Mouse (Mus musculus): ENCODE results near the gene Syngap1. TPM values are rescaled to one million over a fixed set of nuclear protein-coding genes. Genes with fewer than 3 reads are reported as not detected.

Gene Syngap1
- polyA plus RNA-seq, 1 experiment = 7.6 TPM

DNA sequence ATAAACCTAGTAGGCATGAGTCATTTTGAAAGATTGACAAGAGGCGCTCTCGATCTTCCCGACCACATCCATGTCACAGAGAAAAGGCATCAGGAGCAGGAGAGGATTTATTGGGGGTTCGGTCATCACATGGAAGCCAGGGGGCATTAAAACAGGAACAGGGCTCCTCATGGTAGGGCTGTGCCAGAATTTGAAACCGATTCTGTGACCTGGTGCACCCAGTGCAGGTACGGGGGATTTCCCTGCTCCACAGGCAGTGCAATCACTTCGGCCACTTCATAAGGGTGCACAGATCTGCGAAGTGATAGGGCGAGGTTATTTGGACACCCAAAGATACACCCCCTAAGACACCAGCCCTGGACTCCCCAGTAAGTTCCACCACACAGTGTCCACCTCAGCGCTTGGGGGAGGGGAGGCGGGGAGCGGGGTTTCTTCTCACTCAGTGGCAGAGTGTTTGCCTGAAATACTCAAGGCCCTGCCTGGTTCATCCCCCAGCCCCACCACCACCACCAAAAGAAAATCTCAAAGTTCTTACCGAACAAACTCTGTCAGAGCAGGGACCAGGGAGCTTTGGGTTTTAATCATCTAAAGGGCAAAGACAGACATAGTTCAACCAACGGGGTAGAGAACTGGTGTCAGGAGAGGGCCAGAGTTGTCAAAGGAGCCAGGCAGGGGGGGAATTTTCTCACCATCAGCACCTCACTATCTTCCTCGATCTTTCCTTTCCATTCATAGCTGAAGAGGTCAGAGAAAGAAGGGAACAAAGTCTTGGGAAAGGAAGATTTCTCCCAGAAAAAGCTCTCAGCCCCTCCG is 3.0 kb upstream of the Syngap1 start:
- Histone ChIP-seq H3K4me3 (ENCODE audit: control insufficient read depth, insufficient read depth, low read length) (peak overlapping the region; percentile 59), H3K4me1 (replicated peaks; ENCODE audit: control insufficient read depth, insufficient read depth, low read length) (peaks cover 39% of the 10 kb centered on the region), H3K27me3 (ENCODE audit: control insufficient read depth, insufficient read depth, low read length) (no peaks in the 10 kb centered on the region), H3K36me3 (ENCODE audit: control insufficient read depth, insufficient read depth, low read length) (no peaks in the 10 kb centered on the region; the same call in 1 of the 2 replicates), H3K27ac (ENCODE audit: control insufficient read depth, insufficient read depth, low read length) (peak overlapping the region; percentile 78)
- WGBS = 63% methylated on average over 16 of the region's 16 CpGs
- TF ChIP-seq POLR2A (IDR thresholded peaks at IDR 0.05; ENCODE audit: control insufficient read depth, extremely low read depth, insufficient read depth, low read length, poor library complexity) (no peak), CTCF (IDR thresholded peaks at IDR 0.05; ENCODE audit: borderline replicate concordance, control insufficient read depth, extremely low read depth, insufficient read depth, low read length, poor library complexity) (no peak)
- no peak for DNase-seq

DNA sequence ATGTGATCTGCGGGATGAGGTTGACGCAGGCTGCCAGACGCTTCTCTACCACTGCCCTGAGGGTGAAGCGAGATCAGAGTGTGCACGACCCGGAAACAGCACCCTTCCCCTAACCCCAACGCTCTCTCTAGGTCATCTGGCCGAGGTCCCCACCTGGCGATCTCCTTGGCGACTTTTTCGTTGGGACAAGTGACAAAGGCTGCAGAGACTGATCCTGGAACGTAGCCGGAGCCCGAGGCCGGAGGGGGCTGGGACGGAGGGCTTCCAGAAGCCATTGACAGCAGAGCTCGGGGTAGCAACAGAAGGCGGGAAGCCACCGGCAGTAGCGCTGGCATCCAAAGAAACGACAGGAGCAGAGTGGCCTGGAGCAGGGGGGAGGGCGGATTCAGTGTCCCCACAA is 2.3 kb upstream of the Syngap1 start:
- no peaks in the 10 kb centered on the region; the same call in 1 of the 2 replicates for H3K36me3 ChIP-seq (ENCODE audit: control insufficient read depth, insufficient read depth, low read length)
- H3K4me3 ChIP-seq (ENCODE audit: control insufficient read depth, insufficient read depth, low read length) = peak overlapping the region; percentile 59
- 0% methylated on average over 22 of the region's 22 CpGs for whole genome bisulfite sequencing
- TF ChIP-seq POLR2A (IDR thresholded peaks at IDR 0.05; ENCODE audit: control insufficient read depth, extremely low read depth, insufficient read depth, low read length, poor library complexity) = no peak
- no peak for TF ChIP-seq CTCF (IDR thresholded peaks at IDR 0.05; ENCODE audit: borderline replicate concordance, control insufficient read depth, extremely low read depth, insufficient read depth, low read length, poor library complexity)
- peak; percentile 48 for DNase-seq
- no peaks in the 10 kb centered on the region for H3K27me3 ChIP-seq (ENCODE audit: control insufficient read depth, insufficient read depth, low read length)
- peak overlapping the region; percentile 78 for H3K27ac ChIP-seq (ENCODE audit: control insufficient read depth, insufficient read depth, low read length)
- peaks cover 33% of the 10 kb centered on the region for H3K4me1 ChIP-seq (replicated peaks; ENCODE audit: control insufficient read depth, insufficient read depth, low read length)

DNA sequence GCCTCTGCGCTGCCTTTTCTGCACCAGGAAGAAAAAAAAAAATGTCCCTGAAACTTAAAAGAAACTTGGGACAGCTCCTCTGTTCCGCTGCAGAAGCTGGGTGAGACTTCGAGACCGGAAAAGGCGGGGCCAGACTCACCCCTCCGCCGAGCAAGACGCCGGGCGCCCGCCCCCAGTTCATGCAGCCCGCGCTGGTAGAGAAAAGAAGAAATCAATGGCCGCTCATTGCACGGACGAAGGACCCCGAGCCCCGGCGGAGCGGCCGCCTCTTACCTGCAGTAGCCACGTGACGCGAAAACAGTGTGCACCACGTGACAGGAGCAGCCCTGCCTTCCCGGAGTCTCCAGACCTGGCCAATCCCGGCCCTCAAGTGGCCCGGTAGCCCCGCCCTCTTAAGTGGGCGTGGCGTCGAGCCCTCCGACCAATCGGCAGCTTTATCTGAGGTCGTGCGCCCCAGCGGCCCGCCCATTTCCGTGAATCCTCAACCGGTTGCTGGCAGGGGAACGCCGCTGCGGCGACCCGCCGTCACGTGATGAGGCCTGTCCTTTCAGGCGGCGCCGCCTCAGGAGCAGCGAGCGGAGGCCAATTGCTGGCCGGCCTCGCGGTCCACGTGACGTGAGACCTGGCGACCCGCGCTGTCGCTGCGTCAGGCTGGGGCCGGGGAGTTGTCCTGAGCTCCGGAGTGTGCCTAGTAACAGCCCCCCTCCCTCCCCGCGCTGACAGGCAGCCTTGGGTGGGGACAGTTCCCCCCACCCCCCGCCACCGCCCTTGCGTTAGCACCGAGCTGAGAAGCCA is 1.7 kb upstream of the Syngap1 start, which contains the start of gene Cuta:
Cuta (minus strand) TSS at position 392 of the 795 bp plus-strand sequence.
- Histone ChIP-seq H3K4me1 (replicated peaks; ENCODE audit: control insufficient read depth, insufficient read depth, low read length) (peaks cover 27% of the 10 kb centered on the region), H3K27ac (ENCODE audit: control insufficient read depth, insufficient read depth, low read length) (peak within 1 kb of the TSS; percentile 78), H3K4me3 (ENCODE audit: control insufficient read depth, insufficient read depth, low read length) (peak within 1 kb of the TSS; percentile 59), H3K27me3 (ENCODE audit: control insufficient read depth, insufficient read depth, low read length) (no peaks in the 10 kb centered on the region), H3K36me3 (ENCODE audit: control insufficient read depth, insufficient read depth, low read length) (no peaks in the 10 kb centered on the region; the same call in 1 of the 2 replicates)
- peak; percentile 72 for TF ChIP-seq POLR2A (IDR thresholded peaks at IDR 0.05; ENCODE audit: control insufficient read depth, extremely low read depth, insufficient read depth, low read length, poor library complexity)
- TF ChIP-seq CTCF (IDR thresholded peaks at IDR 0.05; ENCODE audit: borderline replicate concordance, control insufficient read depth, extremely low read depth, insufficient read depth, low read length, poor library complexity) = 0 out of 2 replicates have a peak, but pooled peaks have one; percentile 39
- DNase-seq = peak; percentile 99
- WGBS = under 1% methylated on average over 70 of the region's 70 CpGs

DNA sequence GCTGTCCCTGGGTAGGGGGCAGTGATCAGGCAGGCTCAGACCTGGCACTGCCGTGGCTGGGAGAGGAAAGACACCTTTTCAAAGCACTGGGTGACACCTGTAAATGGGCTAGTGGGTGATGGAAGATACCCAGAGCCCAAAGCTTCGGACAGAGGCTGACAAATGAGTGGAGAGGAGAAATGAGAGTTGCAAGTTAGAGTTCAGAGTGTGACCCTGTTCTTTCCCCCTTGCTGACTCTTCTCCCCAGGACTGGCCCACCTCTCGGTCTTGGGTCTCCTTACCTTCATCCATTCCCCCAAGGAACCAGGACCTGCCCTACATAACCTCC is 1.1 kb upstream of the Syngap1 start:
- 18% methylated on average over 3 of the region's 3 CpGs for WGBS
- TF ChIP-seq POLR2A (IDR thresholded peaks at IDR 0.05; ENCODE audit: control insufficient read depth, extremely low read depth, insufficient read depth, low read length, poor library complexity) = no peak
- TF ChIP-seq CTCF (IDR thresholded peaks at IDR 0.05; ENCODE audit: borderline replicate concordance, control insufficient read depth, extremely low read depth, insufficient read depth, low read length, poor library complexity) = no peak
- H3K36me3 ChIP-seq (ENCODE audit: control insufficient read depth, insufficient read depth, low read length) = no peaks in the 10 kb centered on the region; the same call in 1 of the 2 replicates
- peak overlapping the region; percentile 17; the same call in 1 of the 2 replicates for H3K27ac ChIP-seq (ENCODE audit: control insufficient read depth, insufficient read depth, low read length)
- peak overlapping the region; percentile 46 for H3K4me3 ChIP-seq (ENCODE audit: control insufficient read depth, insufficient read depth, low read length)
- H3K27me3 ChIP-seq (ENCODE audit: control insufficient read depth, insufficient read depth, low read length) = no peaks in the 10 kb centered on the region
- DNase-seq = no peak
- H3K4me1 ChIP-seq (replicated peaks; ENCODE audit: control insufficient read depth, insufficient read depth, low read length) = peaks cover 24% of the 10 kb centered on the region

DNA sequence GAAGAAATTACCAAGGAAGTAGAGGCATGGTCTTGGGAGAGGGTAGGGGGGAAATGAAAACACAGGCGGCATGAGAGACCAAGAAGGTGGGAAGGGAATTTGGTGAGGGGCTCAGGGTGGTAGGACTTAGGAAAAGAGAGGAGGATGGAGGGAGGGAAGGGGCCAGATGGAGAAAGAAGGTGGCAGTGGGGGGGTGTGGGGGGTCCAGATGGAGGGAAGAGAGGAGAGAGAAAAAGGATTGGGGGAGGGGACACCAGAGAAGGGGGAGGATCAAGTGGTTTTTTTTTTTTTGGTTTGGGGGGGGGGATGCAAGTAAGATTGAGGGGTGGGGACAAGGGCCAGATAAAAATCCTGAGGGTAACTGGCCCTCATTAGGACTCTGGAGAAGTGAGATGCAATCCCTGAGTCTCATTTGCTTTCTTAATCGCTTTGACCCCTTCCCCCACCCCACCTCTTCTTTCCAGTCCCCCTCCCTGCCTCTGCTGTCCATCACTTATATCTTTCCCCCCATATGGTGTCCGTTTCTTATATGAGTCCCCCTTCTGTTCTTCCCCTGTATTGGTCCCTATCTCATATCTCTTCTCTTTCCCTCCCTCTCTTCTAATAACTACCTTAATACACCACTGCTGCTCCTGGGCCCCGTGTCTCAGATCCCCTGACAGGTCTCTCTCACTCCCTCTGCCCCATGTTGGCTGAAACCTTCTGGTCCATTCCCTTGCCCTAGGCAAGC is 953 bp downstream of the Syngap1 start:
- peaks cover 30% of the 10 kb centered on the region for H3K4me1 ChIP-seq (replicated peaks; ENCODE audit: control insufficient read depth, insufficient read depth, low read length)
- H3K27ac ChIP-seq (ENCODE audit: control insufficient read depth, insufficient read depth, low read length) = no peak overlapping the region
- no peak overlapping the region for H3K4me3 ChIP-seq (ENCODE audit: control insufficient read depth, insufficient read depth, low read length)
- TF ChIP-seq POLR2A (IDR thresholded peaks at IDR 0.05; ENCODE audit: control insufficient read depth, extremely low read depth, insufficient read depth, low read length, poor library complexity) = no peak
- TF ChIP-seq CTCF (IDR thresholded peaks at IDR 0.05; ENCODE audit: borderline replicate concordance, control insufficient read depth, extremely low read depth, insufficient read depth, low read length, poor library complexity) = no peak
- H3K27me3 ChIP-seq (ENCODE audit: control insufficient read depth, insufficient read depth, low read length) = peaks cover 4% of the 10 kb centered on the region; the same call in 1 of the 2 replicates
- DNase-seq = no peak
- 68% methylated on average over 4 of the region's 4 CpGs for WGBS
- H3K36me3 ChIP-seq (ENCODE audit: control insufficient read depth, insufficient read depth, low read length) = no peaks in the 10 kb centered on the region
